Mouse (Mus musculus) liver, embryonic 14 days (tissue): ENCODE measurements around the gene Rassf8. TPM values are rescaled to one million over a fixed set of nuclear protein-coding genes. Genes with fewer than 3 reads are reported as not detected.

Experiments used
- polyA plus RNA-seq: library from polyadenylated mRNA; depleted of rRNA; stranded (reverse); fragments of >200 nt; gene quantifications from 2 replicates; pipeline ENCODE4 v1.2.3, GENCODE M21; 2012; rRNA removed

Rassf8 gene
- polyA plus RNA-seq, result 2.8 and 3.0 TPM in 2 replicates

GRCm38 (mm10) chr6:145746132-145746849, at the start of gene Rassf8:
Gene Rassf8, plus strand, starts transcription at chr6:145746748.

GRCm38 (mm10) chr6:145865289-145865885, 118.8 kb downstream of the Rassf8 start, which contains the start of gene Bhlhe41:
Gene Bhlhe41, minus strand, starts transcription at chr6:145865558.

Other genes with a start within 250 kb of the Rassf8 start
- 0.03 and 0.06 TPM in 2 replicates for gene Lmntd1, start 132.4 kb upstream of the Rassf8 start, polyA plus RNA-seq
- gene Tuba3b, start 131.0 kb upstream of the Rassf8 start, polyA plus RNA-seq, result not detected in 2 replicates
- 0.02 and 0.05 TPM in 2 replicates for gene Bhlhe41, start 118.8 kb downstream of the Rassf8 start, polyA plus RNA-seq
- gene Sspn, start 184.9 kb downstream of the Rassf8 start, polyA plus RNA-seq, result 0.10 and 0.25 TPM in 2 replicates